Mouse (Mus musculus) kidney, embryonic 14.5 days (tissue): ENCODE measurements at regions not wholly inside any gene's neighbourhood (a gene's known extent, or its start where the extent isn't known, plus 50 kb on each side); places are given as distances from the start of the nearest gene placed in this dataset.

ENCODE experiments used
- ATAC-seq: fragments of 200-750 bp; cut with Nextera tagmentation; 2 replicates; pipeline ENCODE4 v1.8.0; 2017; ENCODE audit warnings: moderate number of reproducible peaks, mild to moderate bottlenecking, moderate TSS enrichment, moderate library complexity; ENCODE audit not compliant: low FRiP score, low TSS enrichment
- H3K27ac ChIP-seq: fragments of 300-500 bp; sonication (generic); 2 replicates; pipeline ENCODE4 v1.5.1; 2014; ENCODE audit warnings: low read depth, mild to moderate bottlenecking, low read length, moderate library complexity, mixed read lengths
- H3K27me3 ChIP-seq: fragments of 300-500 bp; sonication (generic); 2 replicates; pipeline ENCODE4 v1.6.1; 2014; ENCODE audit warnings: mild to moderate bottlenecking, low read length; ENCODE audit not compliant: control insufficient read depth, insufficient read depth
- H3K36me3 ChIP-seq: fragments of 300-500 bp; sonication (generic); 2 replicates; pipeline ENCODE4 v1.6.1; 2014; ENCODE audit warnings: low read length, mixed read lengths; ENCODE audit not compliant: control insufficient read depth, insufficient read depth
- H3K4me1 ChIP-seq: fragments of 300-500 bp; sonication (generic); 2 replicates; pipeline ENCODE4 v1.6.1; 2014; ENCODE audit warnings: low read length, mixed read lengths; ENCODE audit not compliant: control insufficient read depth, insufficient read depth
- H3K4me2 ChIP-seq: fragments of 300-500 bp; sonication (generic); replicated peaks from 2 replicates; pipeline ENCODE4 v1.6.1; 2014; ENCODE audit warnings: low read depth, mild to moderate bottlenecking, low read length
- H3K4me3 ChIP-seq: fragments of 300-500 bp; sonication (generic); 2 replicates; pipeline ENCODE4 v1.5.1; 2014; ENCODE audit warnings: mild to moderate bottlenecking, low read length
- H3K9ac ChIP-seq: fragments of 300-500 bp; sonication (generic); 2 replicates; pipeline ENCODE4 v1.6.1; 2014; ENCODE audit warnings: low read depth, mild to moderate bottlenecking, low read length, moderate library complexity
- H3K9me3 ChIP-seq: fragments of 300-500 bp; sonication (generic); 2 replicates; pipeline ENCODE4 v1.6.1; 2016; ENCODE audit warnings: low read length; ENCODE audit not compliant: control insufficient read depth
- WGBS: fragments of 180-500 bp; shearing (Covaris S2); extraction: QIAGEN DNeasy Blood & Tissue Kit; methylation state at CpG from one replicate; pipeline ENCODE4 v1.1.7; 2014; 5-methylcytosine and 5-hydroxymethylcytosine counted together

GRCm38 (mm10) chr6:147371737-147372136 is 103.9 kb upstream of the Ccdc91 start:
- Histone ChIP-seq H3K9me3 (no peaks in the 10 kb centered on the region), H3K27ac (no peak overlapping the region), H3K9ac (no peak overlapping the region), H3K4me1 (no peaks in the 10 kb centered on the region), H3K27me3 (no peaks in the 10 kb centered on the region), H3K4me3 (no peak overlapping the region), H3K36me3 (no peaks in the 10 kb centered on the region), H3K4me2 (no peak overlapping the region)
- ATAC-seq, result no peak
- 66% methylated on average over 4 of the region's 4 CpGs for WGBS

GRCm38 (mm10) chr6:147371336-147371735 is 104.3 kb upstream of the Ccdc91 start:
- no peak overlapping the region for H3K4me2 ChIP-seq
- H3K27ac ChIP-seq, result no peak overlapping the region
- 86% methylated on average over 3 of the region's 3 CpGs for WGBS
- no peaks in the 10 kb centered on the region for H3K36me3 ChIP-seq
- H3K27me3 ChIP-seq, result no peaks in the 10 kb centered on the region
- no peaks in the 10 kb centered on the region for H3K9me3 ChIP-seq
- H3K4me3 ChIP-seq, result no peak overlapping the region
- no peaks in the 10 kb centered on the region for H3K4me1 ChIP-seq
- H3K9ac ChIP-seq, result no peak overlapping the region
- no peak for ATAC-seq

- Histone ChIP-seq H3K4me1 (no peaks in the 10 kb centered on the region), H3K4me2 (no peak overlapping the region), H3K9me3 (no peaks in the 10 kb centered on the region), H3K4me3 (no peak overlapping the region), H3K27me3 (no peaks in the 10 kb centered on the region), H3K27ac (no peak overlapping the region), H3K9ac (no peak overlapping the region), H3K36me3 (no peaks in the 10 kb centered on the region)
- no peak for ATAC-seq
- WGBS, result 62% methylated on average over 6 of the region's 6 CpGs
These were observed 98.9 kb upstream of the Pthlh start for GRCm38 (mm10) chr6:147362842-147363241.

GRCm38 (mm10) chr6:147357031-147357430 is 93.0 kb upstream of the Pthlh start:
- Histone ChIP-seq H3K27me3 (no peaks in the 10 kb centered on the region), H3K36me3 (no peaks in the 10 kb centered on the region), H3K9me3 (no peaks in the 10 kb centered on the region), H3K4me2 (no peak overlapping the region), H3K9ac (no peak overlapping the region), H3K4me3 (no peak overlapping the region), H3K4me1 (0 out of 2 replicates have a peak, but pooled peaks cover 5% of the 10 kb centered on the region), H3K27ac (no peak overlapping the region)
- 81% methylated on average over 2 of the region's 2 CpGs for whole genome bisulfite sequencing
- no peak for ATAC-seq

- H3K36me3 ChIP-seq, result no peaks in the 10 kb centered on the region
- WGBS, result 83% methylated on average over 5 of the region's 5 CpGs
- 0 out of 2 replicates have a peak, but pooled peaks cover 5% of the 10 kb centered on the region for H3K4me1 ChIP-seq
- H3K9ac ChIP-seq, result no peak overlapping the region
- H3K27ac ChIP-seq, result no peak overlapping the region
- ATAC-seq, result no peak
- H3K4me2 ChIP-seq, result no peak overlapping the region
- H3K27me3 ChIP-seq, result no peaks in the 10 kb centered on the region
- no peak overlapping the region for H3K4me3 ChIP-seq
- no peaks in the 10 kb centered on the region for H3K9me3 ChIP-seq
These were observed 92.6 kb upstream of the Pthlh start for GRCm38 (mm10) chr6:147356570-147356969.

GRCm38 (mm10) chr6:147349566-147350237 is 85.7 kb upstream of the Pthlh start:
- Histone ChIP-seq H3K4me2 (no peak overlapping the region), H3K27me3 (no peaks in the 10 kb centered on the region), H3K36me3 (no peaks in the 10 kb centered on the region), H3K4me1 (no peaks in the 10 kb centered on the region), H3K4me3 (no peak overlapping the region), H3K27ac (no peak overlapping the region), H3K9me3 (no peaks in the 10 kb centered on the region), H3K9ac (no peak overlapping the region)
- 70% methylated on average over 4 of the region's 4 CpGs for WGBS
- ATAC-seq, result no peak

- Histone ChIP-seq H3K4me1 (no peaks in the 10 kb centered on the region), H3K4me3 (no peak overlapping the region), H3K9me3 (no peaks in the 10 kb centered on the region), H3K4me2 (no peak overlapping the region), H3K27ac (no peak overlapping the region), H3K36me3 (no peaks in the 10 kb centered on the region), H3K9ac (no peak overlapping the region), H3K27me3 (no peaks in the 10 kb centered on the region)
- WGBS, result 64% methylated on average over 3 of the region's 3 CpGs
- ATAC-seq, result no peak
These were observed 84.6 kb upstream of the Pthlh start for GRCm38 (mm10) chr6:147348621-147349020.

GRCm38 (mm10) chr6:147341042-147341441 is 77.1 kb upstream of the Pthlh start:
- Histone ChIP-seq H3K4me2 (no peak overlapping the region), H3K27me3 (no peaks in the 10 kb centered on the region), H3K36me3 (no peaks in the 10 kb centered on the region), H3K9me3 (no peaks in the 10 kb centered on the region), H3K4me3 (no peak overlapping the region), H3K27ac (no peak overlapping the region), H3K9ac (no peak overlapping the region), H3K4me1 (no peaks in the 10 kb centered on the region)
- no peak for ATAC-seq
- WGBS, result 88% methylated on average over 1 of the region's 1 CpGs

- WGBS, result 86% methylated on average over 7 of the region's 7 CpGs
- no peak for ATAC-seq
- no peak overlapping the region for H3K27ac ChIP-seq
- no peaks in the 10 kb centered on the region for H3K27me3 ChIP-seq
- no peak overlapping the region for H3K4me3 ChIP-seq
- H3K4me1 ChIP-seq, result no peaks in the 10 kb centered on the region
- H3K36me3 ChIP-seq, result no peaks in the 10 kb centered on the region
- no peak overlapping the region for H3K9ac ChIP-seq
- no peak overlapping the region for H3K4me2 ChIP-seq
- no peaks in the 10 kb centered on the region for H3K9me3 ChIP-seq
These were observed 69.0 kb upstream of the Pthlh start for GRCm38 (mm10) chr6:147332976-147333375.
